Comparison of ENCODE assay signal across 28 mouse cellular contexts in the genomic region with DNA sequence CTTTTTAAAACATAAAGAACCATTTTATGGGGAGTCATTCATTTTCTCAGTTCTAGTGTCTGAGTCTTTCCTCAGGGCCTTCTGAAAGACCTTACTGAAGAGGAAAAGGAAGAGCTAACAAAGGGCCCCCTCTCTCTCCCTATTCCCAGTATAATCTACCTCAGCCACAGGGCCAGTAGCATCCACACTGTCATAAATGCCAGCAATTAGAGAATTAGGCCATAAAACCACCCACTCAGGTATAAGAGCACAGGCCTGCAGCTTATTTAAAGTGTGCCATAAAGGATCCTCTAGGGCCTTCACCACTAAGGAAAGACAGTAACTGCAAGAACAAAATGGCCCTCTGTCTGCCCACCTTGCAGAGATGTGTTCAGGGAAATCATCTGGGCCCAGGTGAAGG. TPM values are rescaled to one million over a fixed set of nuclear protein-coding genes. Genes with fewer than 3 reads are reported as not detected.
DNase-seq lines count a peak whose midpoint lies in the region; ATAC-seq lines count a peak whose summit lies in the region.
"Had no signal": no experiment of that assay in that cellular context is flagged by ENCODE, and none has a peak within 500 bp of the region (broad histone marks: within the 10 kb centered on the region; RNA-seq: fewer than 3 reads in every experiment).

No protein-coding gene starts in this region.

- no peak overlapping the region for H3K4me3 ChIP-seq in hindbrain, embryonic 15.5 days
- H3K4me3 ChIP-seq in hindbrain, embryonic 14.5 days (replicated peaks; ENCODE audit: low read length): no peak overlapping the region
- peak overlapping the region; percentile 7 for H3K4me3 ChIP-seq in megakaryocyte, embryonic 14.5 days (replicated peaks)
- no peak overlapping the region for H3K4me3 ChIP-seq in intestine, embryonic 15.5 days (replicated peaks)
- H3K4me3 ChIP-seq: embryonic facial prominence, embryonic 15.5 days; forebrain, embryonic 12.5 days; heart, embryonic 10.5 days; heart, embryonic 15.5 days; limb, embryonic 12.5 days; liver, embryonic 12.5 days had no signal

- H3K4me1 ChIP-seq in hindbrain, embryonic 15.5 days (replicated peaks): peaks cover 74% of the 10 kb centered on the region
- peaks cover 46% of the 10 kb centered on the region for H3K4me1 ChIP-seq in hindbrain, embryonic 14.5 days (replicated peaks; ENCODE audit: control insufficient read depth, insufficient read depth, low read length)
- peaks cover 96% of the 10 kb centered on the region for H3K4me1 ChIP-seq in megakaryocyte, embryonic 14.5 days
- H3K4me1 ChIP-seq in intestine, embryonic 15.5 days (replicated peaks): peaks cover 45% of the 10 kb centered on the region

- peak overlapping the region; percentile 11; the same call in 1 of the 2 replicates for H3K9ac ChIP-seq in hindbrain, embryonic 15.5 days
- no peak overlapping the region for H3K9ac ChIP-seq in hindbrain, embryonic 14.5 days
- H3K9ac ChIP-seq in intestine, embryonic 15.5 days: no peak overlapping the region
- H3K9ac ChIP-seq: embryonic facial prominence, embryonic 15.5 days; forebrain, embryonic 12.5 days; forebrain, postnatal 0 days; heart, embryonic 15.5 days; limb, embryonic 12.5 days; liver, embryonic 12.5 days; liver, postnatal 0 days had no signal

- no peak for ATAC-seq in hindbrain, embryonic 15.5 days (ENCODE audit: low FRiP score, low read depth)
- ATAC-seq in hindbrain, embryonic 14.5 days (ENCODE audit: low FRiP score): no peak
- no peak for ATAC-seq in megakaryocyte, adult 5-6 weeks (ENCODE audit: poor library complexity, severe bottlenecking)
- ATAC-seq in intestine, embryonic 15.5 days: peak; percentile 50
- ATAC-seq: forebrain, postnatal 0 days; hindbrain, embryonic 16.5 days; liver, embryonic 12.5 days; liver, postnatal 0 days had no signal

- no peaks in the 10 kb centered on the region for H3K36me3 ChIP-seq in hindbrain, embryonic 15.5 days
- peaks cover 7% of the 10 kb centered on the region for H3K36me3 ChIP-seq in hindbrain, embryonic 14.5 days (replicated peaks; ENCODE audit: control insufficient read depth, insufficient read depth)
- H3K36me3 ChIP-seq in megakaryocyte, embryonic 14.5 days (replicated peaks; ENCODE audit: low read length): peaks cover 79% of the 10 kb centered on the region
- H3K36me3 ChIP-seq in intestine, embryonic 15.5 days: no peaks in the 10 kb centered on the region
- H3K36me3 ChIP-seq: heart, embryonic 10.5 days; heart, embryonic 15.5 days had no signal

- no peak overlapping the region for H3K27ac ChIP-seq in hindbrain, embryonic 15.5 days (replicated peaks)
- no peak overlapping the region for H3K27ac ChIP-seq in hindbrain, embryonic 14.5 days
- H3K27ac ChIP-seq in intestine, embryonic 15.5 days: no peak overlapping the region
- H3K27ac ChIP-seq: heart, embryonic 10.5 days; heart, embryonic 15.5 days; kidney, postnatal 0 days; liver, embryonic 12.5 days had no signal

- H3K4me2 ChIP-seq in hindbrain, embryonic 15.5 days: no peak overlapping the region
- no peak overlapping the region for H3K4me2 ChIP-seq in hindbrain, embryonic 14.5 days (replicated peaks)
- H3K4me2 ChIP-seq in intestine, embryonic 15.5 days (replicated peaks): no peak overlapping the region
- H3K4me2 ChIP-seq: embryonic facial prominence, embryonic 15.5 days; forebrain, embryonic 12.5 days; heart, embryonic 15.5 days; limb, embryonic 12.5 days; liver, embryonic 12.5 days had no signal

- no peak for DNase-seq in hindbrain, embryonic 14.5 days (ENCODE audit: low spot score)
- DNase-seq in cerebellum, adult 11-12 months: no peak
- no peak for DNase-seq in left cerebral cortex, postnatal 10 days (ENCODE audit: extremely low spot score in 1 of 2, low spot score in 2 of 2)
- DNase-seq: adrenal gland, postnatal 14 days; cerebellum, adult 11 months; cerebellum, adult 9-11 months; embryo, embryonic 11 days; forebrain, postnatal 0 days; gastrocnemius, postnatal 10 days; kidney, adult 18-20 months; kidney, postnatal 4 days; liver, postnatal 0 days; lung, postnatal 36 days; midbrain, embryonic 14.5 days; thymus, adult 2 months; thymus, postnatal 36 days had no signal

- intact Hi-C loops in left cerebral cortex, postnatal 10 days (cut with DNase I): no loop called here

- H3K9me3 ChIP-seq in hindbrain, embryonic 15.5 days: no peaks in the 10 kb centered on the region
- H3K9me3 ChIP-seq in hindbrain, embryonic 14.5 days (ENCODE audit: control insufficient read depth, low read length): no peaks in the 10 kb centered on the region
- H3K9me3 ChIP-seq in megakaryocyte, embryonic 14.5 days: no peaks in the 10 kb centered on the region
- H3K9me3 ChIP-seq in intestine, embryonic 15.5 days: no peaks in the 10 kb centered on the region
- H3K9me3 ChIP-seq: embryonic facial prominence, embryonic 15.5 days; forebrain, embryonic 12.5 days; heart, embryonic 10.5 days; heart, embryonic 15.5 days; limb, embryonic 12.5 days; liver, embryonic 12.5 days had no signal

- H3K27me3 ChIP-seq in hindbrain, embryonic 15.5 days: no peaks in the 10 kb centered on the region
- H3K27me3 ChIP-seq in hindbrain, embryonic 14.5 days (ENCODE audit: control insufficient read depth, insufficient read depth, low read length): no peaks in the 10 kb centered on the region
- no peaks in the 10 kb centered on the region for H3K27me3 ChIP-seq in megakaryocyte, embryonic 14.5 days (replicated peaks)
- no peaks in the 10 kb centered on the region for H3K27me3 ChIP-seq in intestine, embryonic 15.5 days (replicated peaks)
- H3K27me3 ChIP-seq: embryonic facial prominence, embryonic 15.5 days; forebrain, embryonic 12.5 days; heart, embryonic 15.5 days; limb, embryonic 12.5 days; liver, embryonic 12.5 days had no signal

RNA-seq across cellular contexts. Expression of a gene that starts 6.9 kb away (rescaled TPM):
- polyA plus RNA-seq in hindbrain, embryonic 15.5 days (2015; fragmentation: Nextera tagmentation; extraction: Ambion mirVana): 23.2 and 25.9 TPM in 2 replicates
- polyA plus RNA-seq in hindbrain, embryonic 14.5 days (2014; fragmentation: Nextera tagmentation; extraction: Ambion mirVana): 17.1 and 19.3 TPM in 2 replicates
- 3.1 and 5.9 TPM in 2 replicates for polyA plus RNA-seq in megakaryocyte, embryonic 14.5 days (2012; ENCODE audit: insufficient read depth, low replicate concordance)
- total RNA-seq in megakaryocyte, adult 5-6 weeks (2015): 32.8 and 44.7 TPM in 2 replicates
- total RNA-seq in megakaryocyte, adult 5-6 weeks (2017): 5.5 and 15.9 TPM in 2 replicates
- polyA plus RNA-seq in intestine, embryonic 15.5 days (2015; fragmentation: Nextera tagmentation; extraction: Ambion mirVana): 11.5 and 13.1 TPM in 2 replicates
- total RNA-seq in left cerebral cortex, postnatal 10 days (2021): 10 to 100 TPM; 43.2 to 49.7 TPM

RNA-seq across cellular contexts. Expression of a gene that starts 46.3 kb away (rescaled TPM):
- polyA plus RNA-seq in hindbrain, embryonic 15.5 days (2015; fragmentation: Nextera tagmentation; extraction: Ambion mirVana): 802 and 842 TPM in 2 replicates
- 774 and 980 TPM in 2 replicates for polyA plus RNA-seq in hindbrain, embryonic 14.5 days (2014; fragmentation: Nextera tagmentation; extraction: Ambion mirVana)
- 26.7 and 39.7 TPM in 2 replicates for polyA plus RNA-seq in megakaryocyte, embryonic 14.5 days (2012; ENCODE audit: insufficient read depth, low replicate concordance)
- 490 and 523 TPM in 2 replicates for total RNA-seq in megakaryocyte, adult 5-6 weeks (2015)
- 117 and 122 TPM in 2 replicates for total RNA-seq in megakaryocyte, adult 5-6 weeks (2017)
- 920 and 926 TPM in 2 replicates for polyA plus RNA-seq in intestine, embryonic 15.5 days (2015; fragmentation: Nextera tagmentation; extraction: Ambion mirVana)
- total RNA-seq in left cerebral cortex, postnatal 10 days (2021): 100 to 1,000 TPM; 377 to 378 TPM

Comparison
In these comparisons a context has a peak if more than half of its experiments do, and no peak if none do; other contexts are left out.
1. RNA of a gene that starts 46.3 kb away (polyA plus RNA-seq): 774 to 980 TPM in hindbrain, embryonic 14.5 days, 920 to 926 TPM in intestine, embryonic 15.5 days and 802 to 842 TPM in hindbrain, embryonic 15.5 days; 26.7 to 39.7 TPM in megakaryocyte, embryonic 14.5 days; every median in the first group is over 10 times any median in the second.